Mouse (Mus musculus) kidney, embryonic 14.5 days (tissue): ENCODE data around the gene Tpst2. TPM values are rescaled to one million over a fixed set of nuclear protein-coding genes. Genes with fewer than 3 reads are reported as not detected.

Experiments
- ATAC-seq: fragments of 200-750 bp; cut with Nextera tagmentation; 2 replicates; pipeline ENCODE4 v1.8.0; 2017; ENCODE audit warnings: moderate number of reproducible peaks, mild to moderate bottlenecking, moderate TSS enrichment, moderate library complexity; ENCODE audit not compliant: low FRiP score, low TSS enrichment
- H3K27ac ChIP-seq: fragments of 300-500 bp; sonication (generic); 2 replicates; pipeline ENCODE4 v1.5.1; 2014; ENCODE audit warnings: low read depth, mild to moderate bottlenecking, low read length, moderate library complexity, mixed read lengths
- H3K27me3 ChIP-seq: fragments of 300-500 bp; sonication (generic); 2 replicates; pipeline ENCODE4 v1.6.1; 2014; ENCODE audit warnings: mild to moderate bottlenecking, low read length; ENCODE audit not compliant: control insufficient read depth, insufficient read depth
- H3K36me3 ChIP-seq: fragments of 300-500 bp; sonication (generic); 2 replicates; pipeline ENCODE4 v1.6.1; 2014; ENCODE audit warnings: low read length, mixed read lengths; ENCODE audit not compliant: control insufficient read depth, insufficient read depth
- H3K4me1 ChIP-seq: fragments of 300-500 bp; sonication (generic); 2 replicates; pipeline ENCODE4 v1.6.1; 2014; ENCODE audit warnings: low read length, mixed read lengths; ENCODE audit not compliant: control insufficient read depth, insufficient read depth
- H3K4me2 ChIP-seq: fragments of 300-500 bp; sonication (generic); replicated peaks from 2 replicates; pipeline ENCODE4 v1.6.1; 2014; ENCODE audit warnings: low read depth, mild to moderate bottlenecking, low read length
- H3K4me3 ChIP-seq: fragments of 300-500 bp; sonication (generic); 2 replicates; pipeline ENCODE4 v1.5.1; 2014; ENCODE audit warnings: mild to moderate bottlenecking, low read length
- H3K9ac ChIP-seq: fragments of 300-500 bp; sonication (generic); 2 replicates; pipeline ENCODE4 v1.6.1; 2014; ENCODE audit warnings: low read depth, mild to moderate bottlenecking, low read length, moderate library complexity
- H3K9me3 ChIP-seq: fragments of 300-500 bp; sonication (generic); 2 replicates; pipeline ENCODE4 v1.6.1; 2016; ENCODE audit warnings: low read length; ENCODE audit not compliant: control insufficient read depth
- WGBS: fragments of 180-500 bp; shearing (Covaris S2); extraction: QIAGEN DNeasy Blood & Tissue Kit; methylation state at CpG from one replicate; pipeline ENCODE4 v1.1.7; 2014; 5-methylcytosine and 5-hydroxymethylcytosine counted together
- polyA plus RNA-seq: library from polyadenylated mRNA; unstranded; fragments of >200 nt; fragmentation: Nextera tagmentation; extraction: Ambion mirVana; gene quantifications from 2 replicates; pipeline ENCODE4 v1.2.1, GENCODE M21; 2014

The Tpst2 gene
- polyA plus RNA-seq, 1 experiment from 2014 or later: 50.3 TPM

DNA sequence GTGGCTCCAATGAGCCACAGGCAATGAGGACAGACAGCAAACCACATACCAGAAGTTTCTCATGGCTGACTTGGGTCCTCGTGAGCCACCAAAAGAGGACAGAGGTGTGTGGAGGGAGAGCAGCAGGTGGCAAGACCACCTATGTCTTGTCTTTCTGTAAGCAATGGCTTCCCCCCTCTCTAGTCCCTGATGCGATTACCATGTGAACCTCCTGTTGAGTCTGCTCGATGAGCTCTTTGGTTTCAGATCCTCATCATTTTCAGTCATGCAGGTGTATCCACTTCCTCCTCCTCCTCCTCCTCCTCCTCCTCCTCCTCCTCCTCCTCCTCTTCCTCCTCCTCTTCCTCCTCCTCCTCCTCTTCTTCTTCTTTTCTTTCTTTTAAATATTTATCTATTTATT, 15.7 kb upstream of the Tpst2 start:
- Histone ChIP-seq H3K36me3 (no peaks in the 10 kb centered on the region), H3K9ac (no peak overlapping the region), H3K27ac (no peak overlapping the region), H3K4me2 (no peak overlapping the region), H3K27me3 (no peaks in the 10 kb centered on the region), H3K4me1 (peaks cover 13% of the 10 kb centered on the region), H3K4me3 (no peak overlapping the region), H3K9me3 (no peaks in the 10 kb centered on the region)
- WGBS: 89% methylated on average over 3 of the region's 3 CpGs
- ATAC-seq: no peak

DNA sequence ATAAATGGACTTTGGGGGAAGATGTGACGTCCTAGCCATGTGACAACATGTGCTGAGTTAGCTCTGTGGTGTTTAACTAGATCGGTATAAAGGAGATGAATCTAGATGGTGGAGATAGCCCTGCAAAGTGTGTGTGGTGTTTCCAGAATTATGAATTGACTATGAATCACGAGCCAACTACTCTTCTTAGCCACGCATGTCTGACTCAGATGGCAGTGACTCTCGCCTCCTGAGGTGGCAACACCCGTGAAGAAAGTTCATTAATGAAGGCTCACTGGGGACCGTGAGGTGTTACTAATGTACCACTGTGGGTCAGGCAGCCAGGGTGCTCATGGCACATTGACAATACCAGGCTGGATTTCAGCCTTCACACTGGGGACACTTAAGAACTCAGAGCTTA, 12.4 kb upstream of the Tpst2 start:
- WGBS: 82% methylated on average over 7 of the region's 7 CpGs
- no peaks in the 10 kb centered on the region for H3K9me3 ChIP-seq
- peaks cover 9% of the 10 kb centered on the region; the same call in 1 of the 2 replicates for H3K4me1 ChIP-seq
- no peak overlapping the region for H3K9ac ChIP-seq
- no peaks in the 10 kb centered on the region for H3K36me3 ChIP-seq
- no peak overlapping the region for H3K4me3 ChIP-seq
- no peak overlapping the region for H3K27ac ChIP-seq
- no peaks in the 10 kb centered on the region; the same call in none of the 2 replicates for H3K27me3 ChIP-seq
- ATAC-seq: no peak
- H3K4me2 ChIP-seq: no peak overlapping the region

DNA sequence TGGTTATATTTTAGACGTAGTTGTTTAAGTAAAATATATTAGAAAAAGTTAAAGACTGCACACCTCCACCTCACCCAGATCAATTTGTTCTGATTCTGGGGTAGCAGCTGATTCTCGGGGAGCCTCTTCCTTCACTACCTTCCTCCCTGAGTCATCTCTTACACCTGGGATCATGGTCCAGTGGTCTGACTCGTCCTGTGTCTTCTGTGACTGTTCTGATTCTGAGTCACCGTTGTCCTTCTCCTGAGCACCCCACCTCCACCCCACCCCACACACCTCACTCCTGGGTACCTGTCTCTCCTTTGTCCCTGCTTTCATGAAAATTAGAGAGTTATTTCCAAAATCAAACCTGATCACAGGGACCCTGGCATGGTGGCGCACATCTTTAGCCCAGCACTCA, 11.4 kb upstream of the Tpst2 start:
- no peak overlapping the region for H3K27ac ChIP-seq
- H3K4me1 ChIP-seq: peaks cover 14% of the 10 kb centered on the region; the same call in 1 of the 2 replicates
- no peak for ATAC-seq
- H3K4me3 ChIP-seq: no peak overlapping the region
- WGBS: 89% methylated on average over 5 of the region's 5 CpGs
- no peaks in the 10 kb centered on the region; the same call in none of the 2 replicates for H3K27me3 ChIP-seq
- H3K36me3 ChIP-seq: no peaks in the 10 kb centered on the region
- no peak overlapping the region for H3K9ac ChIP-seq
- H3K9me3 ChIP-seq: no peaks in the 10 kb centered on the region
- no peak overlapping the region for H3K4me2 ChIP-seq

DNA sequence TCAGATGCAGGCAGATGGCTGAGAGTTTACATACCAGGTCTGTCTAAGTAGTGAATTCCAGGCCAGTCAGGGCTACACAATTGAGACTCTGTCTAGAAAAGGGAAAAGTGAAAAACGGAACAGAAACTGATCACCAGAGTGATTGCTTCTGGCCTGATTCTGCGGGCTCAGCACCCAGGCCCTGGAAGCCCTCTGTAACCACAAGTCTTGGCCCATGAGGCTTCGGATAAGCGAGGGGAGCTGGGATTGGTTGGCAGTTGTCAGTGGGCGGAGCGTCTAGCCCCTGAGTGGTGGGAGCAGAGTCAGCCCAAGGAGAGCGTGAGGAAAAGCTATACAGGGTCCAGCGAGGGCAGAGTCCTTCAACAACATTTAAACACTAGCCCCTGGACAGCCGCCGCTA, 11.0 kb upstream of the Tpst2 start:
- Histone ChIP-seq H3K9ac (no peak overlapping the region), H3K27ac (no peak overlapping the region), H3K4me3 (no peak overlapping the region), H3K27me3 (no peaks in the 10 kb centered on the region; the same call in none of the 2 replicates), H3K9me3 (no peaks in the 10 kb centered on the region), H3K4me1 (peaks cover 14% of the 10 kb centered on the region; the same call in 1 of the 2 replicates), H3K4me2 (peak overlapping the region; percentile 29), H3K36me3 (no peaks in the 10 kb centered on the region)
- ATAC-seq: 0 out of 2 replicates have a peak, but pooled peaks have one; percentile 73
- WGBS: 9% methylated on average over 10 of the region's 10 CpGs

DNA sequence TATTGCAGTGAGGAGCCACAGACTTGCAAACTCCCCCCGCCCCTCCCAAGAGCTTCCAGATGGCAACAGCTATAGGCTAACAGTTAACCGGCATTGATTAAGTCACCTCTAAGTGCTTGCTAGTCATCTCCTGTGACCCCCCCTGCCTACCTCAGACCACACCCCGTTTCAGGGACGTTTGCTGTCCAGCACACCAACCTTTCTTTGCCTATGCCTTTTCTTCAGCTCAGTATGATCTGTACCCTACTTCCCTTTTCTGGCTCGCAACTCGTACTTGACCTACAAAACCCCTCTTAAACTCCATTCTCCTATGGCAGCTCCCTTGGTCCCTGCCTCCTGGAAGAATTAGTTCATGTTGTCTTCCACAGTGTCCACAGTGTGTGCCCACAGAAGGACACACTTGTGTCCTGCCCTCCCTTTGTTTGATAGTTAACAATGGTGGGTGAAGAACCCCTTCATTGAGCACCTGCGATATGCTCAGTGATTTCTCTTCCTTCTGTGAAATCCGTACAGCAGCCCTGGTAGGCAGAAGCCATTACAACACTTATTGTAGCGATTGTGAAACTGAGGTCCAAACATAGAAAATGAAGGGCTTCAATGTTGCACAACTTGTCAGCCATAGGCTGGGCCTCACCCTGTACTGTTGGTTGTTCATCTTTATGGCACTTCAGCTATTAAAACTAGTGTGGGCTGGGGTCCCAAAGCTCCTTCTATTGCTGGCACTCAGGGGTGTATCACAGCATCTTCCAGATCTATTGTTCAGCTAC, 10.3 kb upstream of the Tpst2 start:
- Histone ChIP-seq H3K27ac (no peak overlapping the region), H3K27me3 (no peaks in the 10 kb centered on the region; the same call in none of the 2 replicates), H3K4me3 (no peak overlapping the region), H3K36me3 (no peaks in the 10 kb centered on the region), H3K4me2 (peak overlapping the region; percentile 29), H3K9ac (no peak overlapping the region), H3K9me3 (no peaks in the 10 kb centered on the region), H3K4me1 (peaks cover 18% of the 10 kb centered on the region)
- ATAC-seq: no peak
- WGBS: 59% methylated on average over 9 of the region's 9 CpGs

DNA sequence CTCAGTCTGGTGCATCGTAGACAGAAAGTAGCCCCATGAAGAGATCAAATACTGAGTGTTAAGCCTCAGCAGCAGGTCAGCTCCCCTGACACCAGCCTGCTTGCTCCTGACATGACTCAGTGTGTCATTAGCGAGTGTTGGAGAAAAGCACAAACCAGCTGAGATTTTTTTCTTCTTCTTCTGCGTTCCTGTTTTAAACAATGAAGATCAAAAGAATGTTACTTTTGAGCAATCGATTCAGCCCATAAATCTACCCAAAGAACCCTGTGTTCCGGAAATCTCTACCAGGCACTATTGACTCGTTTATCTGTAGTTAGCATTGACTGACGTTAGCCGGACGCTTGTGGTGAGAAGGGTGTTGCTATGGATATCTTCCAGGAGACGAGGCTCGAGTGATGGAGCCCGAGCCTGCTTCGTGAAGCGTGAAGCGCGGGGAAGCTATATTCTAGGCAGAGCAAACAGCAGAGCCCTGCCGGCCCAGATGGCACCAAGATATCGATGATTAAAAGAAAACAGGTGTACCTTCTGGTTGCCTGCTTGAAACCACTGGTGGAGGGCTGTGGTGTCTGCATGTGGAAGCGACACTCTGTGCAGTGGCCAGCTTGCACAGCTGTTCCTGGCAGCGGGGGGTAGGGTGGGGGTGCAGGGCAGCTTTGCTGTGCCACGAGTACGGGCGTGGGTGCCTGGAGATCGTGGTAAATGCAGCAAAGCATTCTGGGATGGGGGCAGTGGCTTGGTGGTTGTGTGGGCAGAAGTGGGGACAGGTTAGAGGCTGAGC, 5.5 kb upstream of the Tpst2 start:
- H3K9ac ChIP-seq: no peak overlapping the region
- no peaks in the 10 kb centered on the region for H3K9me3 ChIP-seq
- H3K4me2 ChIP-seq: no peak overlapping the region
- no peak overlapping the region for H3K4me3 ChIP-seq
- 40% methylated on average over 24 of the region's 24 CpGs for WGBS
- no peaks in the 10 kb centered on the region for H3K36me3 ChIP-seq
- H3K4me1 ChIP-seq: peaks cover 27% of the 10 kb centered on the region; the same call in 1 of the 2 replicates
- no peak overlapping the region for H3K27ac ChIP-seq
- 0 out of 2 replicates have a peak, but pooled peaks have one; percentile 32 for ATAC-seq
- no peaks in the 10 kb centered on the region; the same call in none of the 2 replicates for H3K27me3 ChIP-seq

DNA sequence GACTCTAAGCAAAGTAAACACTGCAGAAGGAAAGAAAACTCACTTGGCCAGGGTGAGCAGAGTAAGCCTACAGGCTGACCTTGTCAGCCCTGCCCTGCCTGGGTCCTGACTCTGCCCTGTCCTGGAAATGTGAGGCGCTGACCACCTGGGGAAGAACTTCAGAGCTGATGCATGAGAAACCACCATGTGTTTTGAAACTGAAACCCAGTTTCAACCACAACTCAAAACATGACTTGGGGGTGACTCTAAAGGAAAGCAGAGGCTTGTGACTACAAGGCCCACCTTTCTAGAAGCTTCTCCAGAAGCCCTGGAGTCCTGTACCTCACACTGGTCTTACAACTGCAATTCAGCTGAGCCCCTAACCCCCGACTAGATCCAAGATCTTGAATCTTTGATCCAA, 3.6 kb upstream of the Tpst2 start:
- no peak overlapping the region for H3K9ac ChIP-seq
- ATAC-seq: no peak
- H3K9me3 ChIP-seq: no peaks in the 10 kb centered on the region
- H3K4me2 ChIP-seq: no peak overlapping the region
- 65% methylated on average over 2 of the region's 2 CpGs for WGBS
- no peak overlapping the region for H3K4me3 ChIP-seq
- H3K36me3 ChIP-seq: no peaks in the 10 kb centered on the region
- no peaks in the 10 kb centered on the region; the same call in 1 of the 2 replicates for H3K27me3 ChIP-seq
- peaks cover 34% of the 10 kb centered on the region; the same call in 1 of the 2 replicates for H3K4me1 ChIP-seq
- H3K27ac ChIP-seq: no peak overlapping the region

DNA sequence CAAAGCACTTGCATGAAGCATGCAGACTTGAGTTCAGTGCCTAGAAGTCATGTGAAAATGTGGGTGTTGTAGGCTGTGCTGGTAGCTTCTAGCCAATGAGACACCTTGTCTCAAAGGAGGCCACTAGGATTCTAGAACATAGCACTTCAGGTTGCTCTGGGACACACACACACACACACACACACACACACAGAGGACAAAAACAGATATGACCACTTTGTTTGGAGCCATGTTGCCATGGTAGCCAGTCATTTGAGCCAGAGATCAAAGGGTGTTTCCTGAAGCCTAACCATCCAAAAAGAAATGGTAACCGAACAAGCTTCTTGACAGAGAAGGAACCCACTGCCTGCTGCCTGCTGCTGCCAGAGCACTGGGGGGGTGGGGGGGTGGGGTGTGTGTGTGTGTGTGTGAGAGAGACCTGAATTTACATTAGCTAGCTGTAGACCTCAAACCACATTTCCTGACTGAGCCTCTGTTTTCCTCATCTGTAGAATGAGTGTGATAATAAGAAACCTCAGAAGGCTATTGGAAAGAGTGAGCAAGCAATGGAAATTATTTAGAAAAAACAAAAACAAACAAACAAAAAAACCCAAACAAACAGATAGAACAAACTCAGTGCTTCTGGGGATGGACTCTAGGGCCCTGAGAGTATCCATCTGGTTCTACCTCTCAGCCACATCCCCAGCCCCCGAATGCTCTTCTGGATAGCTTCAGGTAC, 2.6 kb upstream of the Tpst2 start:
- H3K4me3 ChIP-seq: no peak overlapping the region
- no peaks in the 10 kb centered on the region for H3K9me3 ChIP-seq
- H3K4me2 ChIP-seq: no peak overlapping the region
- peaks cover 34% of the 10 kb centered on the region; the same call in 1 of the 2 replicates for H3K4me1 ChIP-seq
- no peaks in the 10 kb centered on the region for H3K27me3 ChIP-seq
- WGBS: 32% methylated on average over 2 of the region's 2 CpGs
- no peak overlapping the region for H3K9ac ChIP-seq
- no peaks in the 10 kb centered on the region for H3K36me3 ChIP-seq
- no peak for ATAC-seq
- H3K27ac ChIP-seq: no peak overlapping the region
